Mouse (Mus musculus) bone marrow macrophage, adult 2 months (primary cell): ENCODE measurements around the gene Hhipl1.

Source experiments
- CTCF ChIP-seq: IDR thresholded peaks from 2 replicates; pipeline ENCODE4 v1.5.1; 2012; ENCODE audit warnings: low read depth, mild to moderate bottlenecking, low read length, moderate library complexity
- POLR2A ChIP-seq: IDR thresholded peaks from 2 replicates; pipeline ENCODE4 v1.6.1; 2012; ENCODE audit warnings: mild to moderate bottlenecking, low read depth, low read length, borderline replicate concordance

DNA sequence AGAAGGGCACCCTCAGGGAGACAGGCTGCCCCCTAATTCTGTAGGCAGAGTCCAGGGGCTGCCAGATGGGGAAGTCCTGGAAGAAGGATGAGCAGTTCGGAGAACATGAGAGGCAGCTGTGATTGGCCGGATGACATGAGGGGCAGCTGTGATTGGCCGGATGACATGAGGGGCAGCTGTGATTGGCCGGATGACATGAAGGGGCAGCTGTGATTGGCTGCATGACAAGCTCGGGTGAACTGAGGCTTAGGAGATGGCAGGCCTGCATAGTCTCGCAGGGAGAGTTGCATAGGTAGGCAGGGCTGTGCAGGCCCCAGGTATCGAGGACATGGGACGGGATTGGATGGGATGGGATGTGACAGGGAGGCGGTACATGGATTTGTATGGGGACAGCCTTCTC is 13.7 kb upstream of the Hhipl1 start:
- TF ChIP-seq CTCF (no peak), POLR2A (no peak)
